Mouse (Mus musculus) liver (tissue): Measurements from ENCODE around the gene Psmb2.

Experiments
- DNase-seq: peaks from one replicate; pipeline ENCODE4 v3.0.0-alpha.2; 2020; ENCODE audit warnings: mixed read lengths

Gene Psmb2

DNA sequence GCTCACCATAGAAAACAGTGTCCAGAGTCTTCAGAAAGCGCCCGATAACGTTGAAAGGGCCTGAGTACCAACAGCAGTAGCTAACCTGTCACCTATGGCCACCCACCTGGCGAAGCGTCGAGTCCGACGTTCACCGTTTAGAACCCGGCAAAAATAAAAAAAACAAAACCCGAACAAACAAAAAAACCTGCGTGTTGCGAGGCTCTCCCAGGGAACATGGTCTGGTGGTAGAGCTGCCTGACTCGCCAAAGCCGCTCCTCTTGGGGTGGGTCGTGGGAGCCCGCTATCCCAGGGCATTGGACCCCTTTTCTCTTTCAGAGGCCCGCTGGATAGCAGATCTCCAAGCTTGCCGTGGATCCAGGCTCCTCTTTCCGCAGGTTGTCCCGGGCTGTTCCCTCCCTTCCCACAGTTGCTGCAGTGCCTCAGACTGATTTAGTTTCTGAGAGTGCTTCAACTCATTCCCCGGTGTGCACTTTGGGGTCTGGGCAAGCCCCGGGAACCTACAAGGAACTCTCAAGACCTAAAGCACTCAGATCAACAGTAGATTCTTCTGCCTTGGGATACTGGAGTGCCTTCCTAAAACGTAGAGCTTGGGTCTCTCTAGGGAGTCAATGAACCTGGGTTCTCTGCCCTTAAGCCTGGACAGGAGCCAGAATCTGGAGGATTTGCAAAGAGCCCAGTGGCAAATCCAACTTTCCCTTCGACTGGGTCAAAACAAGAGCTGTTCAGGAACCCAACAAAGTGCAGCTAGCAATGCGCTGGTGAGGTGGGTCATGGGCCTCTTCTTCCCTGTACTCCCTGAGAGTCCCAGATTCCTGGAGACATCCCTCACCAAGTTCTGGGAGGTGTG is 55.3 kb downstream of the Psmb2 start:
- no peak for DNase-seq

DNA sequence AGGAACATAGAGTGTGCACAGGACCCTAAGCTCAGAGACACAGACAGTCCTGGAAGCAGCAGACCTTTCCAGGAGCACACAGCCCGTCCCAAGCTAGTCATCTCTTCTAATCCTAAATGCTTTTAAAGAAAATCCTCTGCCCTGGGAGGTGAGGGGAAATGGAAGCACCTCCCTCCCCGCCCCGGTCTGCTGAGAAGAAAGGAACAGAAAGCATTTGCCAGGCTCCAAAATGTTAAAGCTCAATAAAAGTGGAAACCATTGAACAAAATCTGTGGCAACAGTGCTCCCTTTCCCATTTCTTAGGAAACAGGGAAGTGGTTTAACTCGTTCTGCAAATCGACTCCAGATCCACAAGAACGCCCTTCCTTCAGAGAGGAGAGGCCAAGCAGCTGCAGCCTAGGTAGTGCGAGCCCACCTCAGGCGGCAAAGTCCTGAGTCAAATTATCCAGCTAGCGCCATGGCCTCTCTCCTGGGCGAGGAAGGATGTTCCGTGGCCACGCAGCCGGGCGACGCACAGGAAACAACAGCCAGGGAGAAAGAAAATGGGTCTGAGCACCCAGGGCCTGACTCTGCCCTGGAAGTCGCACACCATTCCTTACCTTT is 56.7 kb downstream of the Psmb2 start:
- no peak for DNase-seq

DNA sequence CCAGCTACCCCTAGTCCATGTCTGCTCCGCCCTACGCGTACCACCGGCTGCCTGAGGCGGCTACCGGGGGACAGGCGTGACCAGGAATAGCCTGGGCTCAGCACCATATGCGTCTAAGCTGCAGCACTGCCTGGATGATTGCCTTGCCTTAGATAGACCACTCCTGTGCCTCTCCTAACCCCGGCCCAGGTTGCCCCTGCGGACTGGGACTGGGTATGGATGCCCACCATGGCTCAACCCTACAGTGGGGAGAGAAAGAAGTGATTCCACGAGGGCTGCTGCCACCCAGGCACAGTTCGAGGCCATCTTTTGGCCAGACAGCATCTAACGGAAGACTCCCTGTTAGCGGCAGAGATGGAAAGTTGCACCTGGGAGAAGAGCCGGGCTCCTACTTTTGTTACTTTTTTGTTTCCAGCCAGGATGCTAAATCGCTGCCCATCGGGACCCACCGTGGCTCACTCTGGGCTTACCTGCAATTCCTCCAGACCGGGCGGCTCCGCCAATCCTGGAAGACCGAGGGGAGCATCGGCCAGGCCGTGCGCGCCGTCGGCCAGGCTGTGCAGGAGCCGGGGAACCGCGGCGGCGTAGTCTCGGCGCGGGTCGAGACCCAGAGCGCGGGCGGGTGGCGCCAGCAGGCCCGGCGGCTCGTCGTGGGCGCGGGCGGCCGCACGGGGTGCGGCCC is 57.4 kb downstream of the Psmb2 start:
- no peak for DNase-seq

DNA sequence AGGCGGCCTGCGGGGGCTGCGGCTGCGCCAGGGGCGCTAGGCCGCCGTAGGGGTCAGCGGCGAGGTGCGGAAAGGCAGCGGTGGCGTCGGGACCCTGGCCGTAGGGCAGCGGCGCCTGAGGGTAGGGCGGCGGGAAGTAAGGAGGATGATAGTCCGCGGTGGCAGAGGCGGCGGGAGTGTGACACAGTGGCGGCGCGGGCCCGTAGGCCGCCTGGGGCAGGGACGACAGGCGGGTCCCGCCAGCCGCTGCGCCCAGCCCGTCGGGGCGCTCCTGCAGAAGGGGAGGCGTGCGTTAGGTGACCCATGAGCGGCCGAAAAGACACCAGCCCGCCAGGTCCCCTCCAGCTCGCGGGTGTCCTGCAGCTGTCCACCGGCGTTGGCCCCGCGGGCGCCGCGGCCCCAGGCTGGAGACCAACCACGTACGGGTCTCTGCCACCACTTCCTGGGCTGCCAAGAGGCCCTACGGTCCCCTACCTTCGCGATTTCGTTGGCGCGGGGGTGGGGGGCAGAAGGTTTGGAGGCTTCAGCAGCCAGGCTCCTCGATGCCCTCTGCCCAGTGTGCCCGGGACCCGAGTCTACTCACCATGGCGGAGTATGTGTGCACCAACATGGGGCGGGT is 58.1 kb downstream of the Psmb2 start:
- no peak for DNase-seq

DNA sequence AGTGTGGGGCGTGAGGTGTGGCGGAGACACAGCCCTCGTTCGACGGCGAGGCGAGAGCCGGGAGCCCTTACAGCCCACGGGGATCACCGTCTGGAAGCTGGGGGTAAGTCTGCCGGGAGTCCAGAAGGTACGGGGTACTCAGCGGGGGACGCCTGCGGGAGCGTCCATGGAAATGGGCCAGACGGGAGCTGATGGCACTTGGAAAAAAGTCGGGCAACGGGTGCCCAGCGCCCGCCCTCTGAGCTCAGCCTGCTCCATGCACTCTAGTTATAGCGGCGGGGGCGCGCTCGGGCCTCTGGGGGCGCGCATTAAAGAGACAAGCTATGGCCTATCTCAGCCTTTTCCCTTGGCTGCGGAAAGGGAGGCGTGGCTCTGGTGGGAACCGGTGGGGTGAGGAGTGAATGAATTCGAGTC is 58.6 kb downstream of the Psmb2 start, which contains the start of gene Tfap2e:
Tfap2e (minus strand) TSS at position 240 of the 414 bp plus-strand sequence.
- DNase-seq: peak; percentile 36

DNA sequence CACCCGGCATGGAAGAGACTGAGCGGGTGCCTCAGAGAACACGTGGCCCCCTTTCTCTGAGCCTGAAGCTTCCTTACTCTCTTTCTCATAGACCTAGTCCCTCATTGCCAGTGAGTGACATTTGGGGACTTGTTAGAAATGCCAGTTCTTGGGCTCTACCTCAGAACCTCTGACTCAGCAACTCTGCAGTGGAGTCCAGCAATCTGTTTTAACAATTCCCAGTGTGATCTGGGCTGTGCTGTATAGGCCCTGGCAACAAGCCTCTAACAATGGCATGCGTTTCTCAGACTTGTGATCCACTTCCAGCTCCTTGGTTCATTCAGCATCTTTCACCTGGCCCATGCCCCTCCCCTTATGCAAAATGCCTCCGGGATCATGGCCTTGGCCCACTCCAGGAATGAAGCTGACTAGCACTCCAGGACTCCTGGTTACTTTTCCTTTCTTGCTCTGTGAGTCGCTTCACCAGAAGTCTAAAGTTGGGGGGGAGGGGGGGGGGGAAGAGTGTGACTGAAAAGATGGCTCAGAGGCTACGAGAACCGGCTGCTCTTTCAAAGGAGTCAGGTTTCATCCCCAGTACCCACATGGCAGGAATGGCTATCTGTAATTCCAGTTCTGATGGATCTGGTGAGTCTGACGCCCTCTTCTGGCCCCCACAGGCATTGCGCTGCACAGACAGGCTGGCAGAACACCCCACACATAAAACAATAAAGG is 62.7 kb downstream of the Psmb2 start:
- no peak for DNase-seq

DNA sequence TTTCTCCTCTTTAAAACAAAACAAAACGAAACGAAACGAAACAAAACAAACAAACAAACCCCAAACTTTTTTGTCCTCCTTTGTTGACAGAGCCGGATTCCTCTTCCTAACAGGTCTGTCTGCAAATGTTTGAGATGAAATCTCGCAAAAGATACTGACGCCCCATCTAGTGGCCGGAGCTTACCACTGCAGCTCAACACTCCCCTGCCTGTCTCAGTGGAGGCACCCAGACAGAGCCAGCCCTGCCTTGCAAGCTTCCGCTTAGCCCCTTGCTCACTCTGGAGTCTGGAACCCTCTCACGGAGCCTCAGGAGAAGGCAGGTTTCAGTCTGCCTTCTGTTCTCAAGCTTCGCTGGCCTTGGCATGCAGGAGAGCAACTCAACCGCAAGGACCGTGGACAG is 64.0 kb downstream of the Psmb2 start:
- DNase-seq: peak; percentile 78

DNA sequence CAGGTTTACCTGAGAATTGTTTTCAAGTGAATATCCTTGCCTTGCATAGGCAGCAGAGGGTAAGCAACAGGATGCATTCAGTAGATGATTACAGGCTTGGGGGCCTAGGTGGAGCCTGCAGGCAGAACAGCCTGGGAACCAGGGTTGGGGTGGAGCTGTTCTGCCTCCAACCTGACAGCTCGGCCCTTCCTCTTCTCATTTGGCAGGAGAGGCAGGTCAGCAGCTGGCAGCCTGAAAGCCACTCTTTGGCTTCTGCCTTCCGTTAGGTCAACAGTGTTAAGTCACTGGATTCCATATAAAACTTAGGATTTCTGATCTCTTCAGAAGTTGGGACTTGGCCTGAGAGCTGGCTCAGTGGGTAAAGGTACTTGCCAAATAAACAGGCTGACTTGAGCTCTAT is 65.5 kb downstream of the Psmb2 start:
- DNase-seq: no peak

DNA sequence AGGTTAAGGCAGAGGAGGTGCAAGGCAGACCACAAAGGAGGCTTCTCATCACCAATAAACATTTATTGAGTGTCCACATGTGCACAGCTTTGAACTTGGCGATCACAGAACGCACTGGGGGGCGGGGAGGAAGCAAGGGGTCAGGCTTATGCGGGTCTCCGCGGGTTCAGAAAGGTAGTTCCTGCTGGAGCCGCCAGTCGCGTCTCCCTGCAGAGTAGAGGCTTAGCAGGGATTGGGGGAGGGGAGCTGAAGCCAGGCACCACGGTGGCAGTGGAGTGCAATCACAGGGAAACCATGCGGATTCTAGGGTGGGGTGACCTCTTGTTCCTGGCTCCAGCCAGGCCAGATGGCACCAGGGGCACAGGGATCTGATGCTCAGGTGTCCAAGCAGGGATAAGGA is 66.3 kb downstream of the Psmb2 start:
- DNase-seq: no peak

DNA sequence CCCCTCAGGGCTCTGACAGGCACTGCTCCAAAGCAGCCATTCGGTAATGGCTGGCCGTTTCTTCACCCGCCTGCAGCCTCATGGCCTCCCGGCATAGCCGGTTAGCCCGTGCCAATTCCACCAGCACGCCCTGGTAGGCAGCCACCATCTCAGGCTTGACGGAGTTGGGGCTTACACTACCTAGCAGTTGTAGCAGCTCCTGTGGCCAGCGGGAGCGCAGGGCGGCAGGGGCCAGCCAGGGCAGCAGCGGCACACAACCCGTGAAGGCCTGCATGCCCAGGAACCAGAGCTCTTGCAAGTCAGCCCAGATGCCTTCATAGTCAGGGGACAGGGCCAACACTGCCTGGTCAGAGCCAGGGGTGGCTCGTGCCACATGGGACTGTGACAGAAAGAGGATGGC is 67.4 kb downstream of the Psmb2 start:
- no peak for DNase-seq

DNA sequence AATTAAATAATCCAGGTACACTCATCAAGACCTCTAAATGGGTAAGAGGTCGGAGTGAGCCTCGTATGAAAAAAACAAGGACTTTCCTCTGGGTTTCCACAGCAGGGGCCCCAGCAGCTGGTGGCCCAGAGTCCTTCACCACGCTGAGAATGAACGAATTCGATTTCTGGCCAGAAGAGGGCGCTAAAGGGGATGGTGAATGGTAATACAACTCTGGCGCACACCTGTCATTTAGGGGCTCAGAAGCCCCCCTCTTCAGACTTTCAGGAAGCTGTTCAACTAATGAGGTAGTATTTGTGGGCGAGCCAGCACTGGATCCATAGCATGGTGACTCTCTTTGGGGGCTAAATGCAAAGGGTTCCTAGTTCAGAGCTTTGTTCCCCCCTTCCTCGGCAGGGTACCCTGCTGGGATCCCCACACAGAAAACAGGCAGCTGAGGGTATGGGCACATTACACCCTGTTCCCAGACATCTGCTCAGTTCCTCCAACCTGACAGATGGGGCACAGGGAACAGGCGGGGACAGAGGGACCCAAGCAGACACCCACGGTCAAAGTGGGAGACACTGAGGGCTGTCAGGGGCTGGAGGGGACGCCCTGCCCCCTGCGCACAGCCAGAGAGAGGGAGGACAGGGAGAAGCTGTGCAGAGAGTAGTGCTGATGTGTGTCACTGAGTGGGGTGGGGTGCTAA is 68.2 kb downstream of the Psmb2 start:
- peak; percentile 57 for DNase-seq

DNA sequence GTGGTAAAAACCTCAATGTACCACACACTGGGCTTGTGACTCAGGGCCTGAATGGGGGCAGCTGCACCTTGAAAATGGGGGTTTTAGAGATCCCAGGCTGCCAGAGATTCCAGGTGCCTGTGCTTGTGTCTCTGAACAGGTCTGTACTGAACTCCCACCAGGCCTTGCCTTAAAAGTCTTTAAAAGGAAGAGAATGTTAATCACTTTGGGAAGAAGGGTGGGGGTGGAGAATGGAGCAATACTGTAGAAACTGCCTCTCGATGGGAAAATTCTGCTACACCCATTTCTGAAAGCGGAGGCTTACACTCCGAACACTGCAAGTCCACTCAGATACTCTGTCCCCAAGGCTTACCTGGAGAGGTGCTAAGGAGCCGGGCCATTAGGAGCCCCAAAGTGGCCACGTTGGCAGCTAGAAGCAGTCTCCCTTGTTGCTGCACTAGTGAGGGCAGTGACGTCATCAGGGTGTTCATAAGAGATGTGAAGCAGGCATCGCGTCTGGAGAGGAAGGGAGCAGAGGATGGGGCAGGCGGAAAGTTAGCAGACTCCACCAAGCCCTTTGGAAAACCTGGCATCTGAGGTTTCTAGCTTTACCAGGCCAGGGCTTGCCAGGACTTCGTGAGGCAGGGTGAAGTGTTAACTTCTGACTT is 68.9 kb downstream of the Psmb2 start:
- DNase-seq: no peak

DNA sequence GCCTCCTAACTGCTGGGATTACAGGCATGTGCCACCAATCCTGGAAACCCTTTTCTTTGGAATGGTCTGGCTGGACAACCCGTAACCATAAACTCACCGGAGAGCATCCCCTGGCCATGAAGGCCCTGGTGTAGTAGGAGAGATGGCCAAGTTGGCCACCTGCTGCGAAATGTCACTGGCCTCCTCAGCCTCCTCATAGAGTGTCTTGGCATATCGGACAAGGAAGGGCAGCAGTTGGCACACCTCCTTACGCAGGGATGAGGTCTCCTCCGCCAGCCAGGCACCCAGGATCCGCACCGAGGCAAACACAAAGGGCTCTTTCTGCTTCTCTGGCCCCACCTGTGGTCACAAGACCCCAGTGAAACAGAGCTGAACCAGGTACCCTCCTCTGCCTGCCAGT is 71.0 kb downstream of the Psmb2 start:
- no peak for DNase-seq

DNA sequence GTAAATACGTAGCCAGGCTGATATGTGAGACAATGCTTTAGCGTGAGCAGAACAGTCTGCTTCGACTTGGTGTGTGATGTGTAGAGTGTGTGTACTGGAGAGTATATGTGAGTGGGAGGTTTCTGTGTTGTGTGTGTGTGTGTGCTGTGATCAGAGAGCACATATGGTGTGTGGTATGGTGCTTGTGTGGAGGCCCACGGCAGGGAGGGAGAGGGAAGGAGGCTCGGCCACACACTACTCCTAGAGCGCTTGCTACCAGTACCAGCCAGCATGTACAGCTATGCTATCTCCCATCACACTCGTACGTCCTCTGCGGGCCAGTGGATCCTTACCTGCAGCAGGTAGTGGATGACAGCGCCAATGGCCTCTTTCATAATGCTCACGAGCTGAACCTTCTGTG is 72.1 kb downstream of the Psmb2 start:
- no peak for DNase-seq

DNA sequence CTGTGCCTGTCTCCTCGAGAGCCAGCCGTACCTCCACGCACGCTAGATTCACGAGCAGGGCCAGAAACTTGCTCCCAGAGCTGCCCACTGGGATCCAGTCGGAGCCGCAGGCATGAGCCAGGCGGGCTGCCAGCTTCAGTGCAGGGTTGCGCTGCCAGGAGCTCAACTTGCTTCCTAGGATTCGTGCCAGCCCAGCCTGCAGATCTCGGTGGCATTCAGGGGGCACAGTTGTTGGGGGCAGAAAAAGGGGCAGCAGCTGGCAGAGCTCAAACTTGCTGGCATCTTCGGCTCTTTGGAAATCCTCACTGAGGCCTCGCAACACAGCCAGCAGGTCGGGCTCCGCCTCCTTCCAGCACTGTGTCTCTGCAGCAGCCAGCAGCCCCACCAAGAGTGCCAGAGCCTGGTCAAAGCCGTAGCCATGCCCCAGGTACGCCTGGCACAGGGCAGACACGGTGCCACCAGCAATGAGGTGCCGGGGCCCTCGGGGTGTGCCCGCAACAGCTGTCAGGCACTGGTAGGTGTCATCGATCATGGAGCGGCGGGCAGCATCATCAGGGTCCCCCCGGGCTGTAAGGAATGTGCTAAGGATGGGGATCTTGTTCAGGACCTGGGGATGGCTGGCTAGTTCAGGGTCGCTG is 72.7 kb downstream of the Psmb2 start:
- no peak for DNase-seq

DNA sequence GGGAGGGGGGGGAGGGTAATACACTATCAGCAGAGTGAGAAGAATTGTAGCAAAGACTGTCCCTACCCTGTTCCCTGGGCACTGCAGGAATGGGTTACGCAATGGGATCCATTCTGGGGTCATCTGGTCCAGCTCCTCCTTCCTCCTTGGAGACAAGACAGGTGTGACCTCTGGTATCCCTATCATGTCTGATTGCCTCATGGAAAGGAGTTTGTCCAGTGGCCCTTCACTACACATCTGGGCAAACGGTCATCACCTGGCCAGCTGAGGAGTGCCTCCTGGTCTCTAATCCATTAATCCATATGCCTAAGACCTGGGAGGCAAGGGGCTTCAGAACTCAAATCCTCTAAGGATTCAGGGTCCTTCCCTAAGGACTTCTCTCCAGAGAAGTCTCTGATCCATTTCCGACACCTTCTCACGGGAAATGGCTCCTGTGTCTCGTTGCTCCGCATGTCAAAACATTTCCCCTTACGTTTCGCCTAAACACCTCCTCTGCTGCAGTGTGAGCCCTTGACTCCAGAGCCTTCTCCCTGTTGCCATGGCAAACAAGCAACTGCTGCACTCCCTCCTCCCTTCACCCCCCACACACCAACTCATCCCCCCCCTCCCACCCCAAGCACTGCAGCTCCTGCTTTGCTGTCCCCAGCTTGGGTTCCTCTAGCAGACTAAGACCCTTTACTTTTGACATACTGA is 73.6 kb downstream of the Psmb2 start:
- DNase-seq: no peak

DNA sequence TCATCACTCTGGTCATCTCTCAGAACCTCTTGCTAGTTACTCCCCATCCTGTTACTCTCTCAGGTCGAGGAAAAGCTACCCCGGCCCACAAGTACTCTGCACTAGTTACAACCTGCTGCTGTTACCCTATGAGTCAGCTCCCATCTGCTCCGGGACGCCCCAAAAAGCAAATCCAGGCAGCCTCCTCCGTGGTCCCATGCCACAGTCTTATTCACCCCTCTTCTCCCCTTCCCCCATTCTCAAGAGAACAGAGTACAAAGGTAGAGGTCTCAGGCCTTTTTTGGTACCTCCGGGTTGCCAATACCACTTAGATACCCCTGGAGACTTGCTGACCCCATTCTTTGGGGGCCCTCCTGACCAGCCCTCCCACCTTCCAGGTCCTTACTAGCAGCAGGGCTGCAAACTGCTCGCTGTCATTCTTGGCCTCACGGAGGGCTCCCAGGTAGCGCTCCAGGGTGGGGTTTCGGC is 74.2 kb downstream of the Psmb2 start:
- no peak for DNase-seq

DNA sequence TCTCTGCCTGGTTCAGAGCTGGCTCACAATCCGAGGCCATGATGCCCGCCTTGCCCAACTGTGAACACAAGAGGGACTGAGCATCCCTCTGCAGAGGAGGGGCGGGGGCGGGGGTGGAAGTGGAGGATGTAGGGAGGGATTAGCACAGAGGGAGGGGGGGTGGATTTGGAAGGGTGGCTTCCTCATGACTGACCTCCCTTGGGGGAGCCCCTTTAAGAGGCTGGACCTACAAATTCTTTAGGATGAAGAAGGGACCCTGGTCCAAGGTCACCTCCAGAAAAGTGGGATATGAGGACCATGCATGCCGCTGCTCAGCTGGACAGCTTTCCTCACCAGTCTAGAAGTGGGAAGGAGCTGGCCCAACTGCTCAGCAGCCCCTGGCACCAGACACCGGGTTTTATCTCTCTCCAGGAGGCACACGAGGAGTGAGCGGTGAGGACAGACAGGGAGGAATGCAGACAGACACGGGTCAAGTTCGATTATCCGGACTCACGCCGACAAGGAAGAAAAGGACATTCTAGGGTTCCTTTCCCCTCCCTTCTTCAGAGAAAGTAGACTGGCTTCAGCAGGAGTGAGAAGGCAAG is 74.7 kb downstream of the Psmb2 start:
- no peak for DNase-seq

DNA sequence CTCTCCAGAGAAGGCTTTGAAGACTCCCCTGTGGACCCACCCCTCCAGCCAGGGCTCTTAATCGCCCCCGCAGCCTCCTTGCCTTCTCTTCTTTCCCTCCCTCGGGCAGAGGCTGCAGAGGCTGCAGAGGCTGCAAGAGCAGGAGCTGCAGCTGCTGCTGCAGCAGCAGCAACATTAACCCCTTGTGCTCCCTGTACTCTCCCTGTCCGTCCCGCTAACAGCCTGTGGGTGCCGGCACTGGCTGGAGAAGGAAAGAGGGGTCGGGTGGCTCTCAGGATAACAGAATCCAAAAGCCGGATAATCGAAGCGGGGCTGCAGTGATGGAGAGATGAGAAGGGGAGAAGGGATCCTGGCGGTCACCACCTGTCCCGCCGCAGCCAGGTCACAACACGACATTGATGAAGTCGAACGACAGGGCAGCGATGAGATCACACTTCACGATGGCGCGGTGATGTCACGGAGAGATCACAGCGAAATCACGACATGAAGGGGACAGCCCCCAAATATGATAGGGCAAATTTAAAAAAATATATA is 75.2 kb downstream of the Psmb2 start:
- DNase-seq: no peak
